Mouse (Mus musculus): ENCODE data around the gene 0610037L13Rik.

Gene 0610037L13Rik

DNA sequence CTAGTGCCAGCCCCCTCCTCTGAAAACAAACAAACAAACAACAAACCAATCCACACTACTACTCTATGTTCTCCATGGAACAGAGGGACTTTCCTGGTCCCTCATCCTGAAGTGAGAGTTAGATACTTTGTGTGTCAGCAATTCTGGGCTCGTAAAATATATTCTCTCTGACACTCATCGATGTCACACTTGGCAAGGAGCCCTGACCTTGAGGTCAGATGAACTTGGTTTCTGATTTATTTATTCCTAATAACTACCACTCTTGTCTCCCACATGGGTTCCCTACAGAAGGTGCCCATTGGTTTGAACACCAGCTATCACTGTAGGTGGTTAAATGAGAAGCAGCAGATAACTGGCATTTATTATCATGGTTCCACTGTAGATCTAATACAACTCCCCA, 30.7 kb downstream of the 0610037L13Rik start:
- no peak for DNase-seq (ENCODE audit: low read depth, low spot score)

DNA sequence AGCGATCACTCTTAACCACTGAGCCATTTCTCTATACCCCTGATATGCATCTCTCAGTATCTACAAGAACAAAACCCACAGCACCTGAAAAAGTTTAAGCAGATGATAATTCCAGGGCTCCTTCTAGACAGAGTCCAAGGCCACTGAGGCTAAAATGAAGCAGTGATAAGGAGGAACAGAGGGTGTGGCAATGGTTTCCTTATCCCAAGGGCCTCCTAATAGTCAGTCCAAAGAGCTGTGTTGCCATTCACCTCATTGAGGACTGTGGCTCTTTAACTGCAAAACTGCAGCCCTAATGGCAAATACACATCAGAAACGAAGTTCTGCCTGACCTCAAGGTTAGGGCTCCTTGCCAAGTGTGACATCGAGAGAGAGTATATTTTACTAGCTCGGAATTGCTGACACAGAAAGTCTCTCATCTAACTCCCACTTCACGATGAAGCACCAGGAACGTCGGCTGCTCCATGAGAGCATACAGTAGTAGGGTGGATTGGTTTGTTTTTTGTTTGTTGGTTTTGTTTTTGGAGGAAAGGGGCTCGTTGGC, 31.6 kb downstream of the 0610037L13Rik start:
- no peak for DNase-seq (ENCODE audit: low read depth, low spot score)

DNA sequence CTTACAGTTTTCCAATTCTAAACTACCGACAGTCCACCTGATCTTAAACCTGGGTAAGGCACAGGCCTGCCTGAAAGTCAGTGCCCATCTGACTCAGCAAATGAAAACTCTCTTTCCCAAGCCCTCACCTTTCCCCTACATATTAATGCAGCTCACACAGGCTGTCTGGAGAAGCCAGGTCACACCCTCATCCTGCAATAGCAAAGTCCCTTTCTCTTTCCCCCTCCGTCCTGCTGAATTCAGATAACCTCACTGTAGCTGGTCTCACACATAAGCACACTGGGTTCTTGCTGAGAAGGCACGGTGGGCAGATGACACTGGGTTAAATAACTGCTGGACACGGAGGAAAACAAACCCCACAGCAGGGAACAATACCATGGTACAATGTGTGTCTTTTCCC, 32.3 kb downstream of the 0610037L13Rik start:
- no peak for DNase-seq (ENCODE audit: low read depth, low spot score)

DNA sequence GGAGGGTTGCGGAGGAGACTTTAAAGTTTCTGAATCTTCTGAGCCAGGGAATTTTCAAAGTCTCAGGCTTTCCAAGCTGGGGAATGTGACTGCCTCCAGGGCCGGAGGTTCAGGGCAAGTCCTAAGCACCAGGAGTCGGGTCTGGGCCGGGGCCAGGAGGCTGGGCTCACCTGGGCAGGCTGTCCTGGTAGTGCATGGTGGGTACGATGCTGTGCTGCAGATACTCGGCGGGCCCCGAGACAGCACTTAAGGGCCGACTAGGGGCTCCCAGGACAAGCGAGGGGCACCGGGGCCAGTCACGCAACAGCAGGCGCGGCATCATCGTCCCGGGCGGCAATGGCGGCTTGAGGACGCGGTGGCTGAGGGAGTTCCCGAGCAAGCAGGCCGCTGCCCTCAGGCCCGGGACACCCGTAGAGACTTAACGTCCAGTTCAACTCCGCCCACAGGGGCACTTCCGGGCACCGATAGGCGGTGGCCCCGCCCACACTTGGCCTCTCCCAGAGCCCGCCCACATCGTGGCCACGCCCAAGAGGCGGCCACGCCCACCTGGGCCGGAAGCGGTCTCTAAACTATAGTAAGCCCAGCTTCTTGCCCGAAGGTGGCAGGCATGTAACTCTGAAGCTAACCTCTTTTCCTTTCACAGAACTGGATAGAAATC, 33.7 kb downstream of the 0610037L13Rik start, which contains the start of gene Cpt2:
Gene Cpt2 (minus strand): TSS at position 466 of the 658 bp plus-strand sequence.
- peak; percentile 50 for DNase-seq (ENCODE audit: low read depth, low spot score)

DNA sequence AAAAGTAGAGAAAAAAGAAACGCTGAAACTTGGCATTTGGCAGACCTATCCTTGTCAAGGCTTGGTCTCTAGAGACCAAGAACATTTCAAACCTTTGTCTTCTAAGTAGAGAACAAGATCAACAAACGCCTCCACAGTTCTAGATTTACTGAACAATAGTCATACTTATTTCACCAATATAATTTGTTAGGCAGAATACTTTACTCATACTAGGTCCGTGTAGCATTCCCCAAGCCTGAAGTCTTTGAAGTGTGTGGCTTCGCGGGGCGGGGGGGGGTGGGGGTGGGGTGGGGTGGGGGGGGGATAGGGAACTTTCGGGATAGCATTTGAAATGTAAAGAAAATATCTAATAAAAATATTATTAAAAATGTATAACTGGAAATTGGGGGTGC, 34.2 kb downstream of the 0610037L13Rik start:
- DNase-seq (ENCODE audit: low read depth, low spot score) = no peak

DNA sequence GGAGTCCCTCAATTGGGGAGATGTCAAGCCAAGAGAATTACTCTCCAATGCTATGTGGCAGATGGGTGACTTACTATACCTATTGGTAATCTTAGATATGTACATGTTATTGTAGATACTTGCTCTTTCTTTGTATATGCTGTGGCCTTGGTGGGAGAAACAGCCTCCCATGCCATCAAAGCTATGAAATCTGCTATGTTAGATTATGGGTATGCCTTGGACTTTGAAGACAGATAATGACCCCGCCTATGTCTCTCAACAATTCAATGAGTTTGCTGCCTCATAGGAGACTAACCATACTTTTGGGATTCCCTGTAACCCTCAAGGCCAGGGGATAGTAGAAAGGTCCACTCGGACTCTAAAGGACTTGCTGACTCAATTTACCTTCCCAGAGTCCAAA, 38.7 kb downstream of the 0610037L13Rik start:
- DNase-seq (ENCODE audit: low read depth, low spot score) = no peak

DNA sequence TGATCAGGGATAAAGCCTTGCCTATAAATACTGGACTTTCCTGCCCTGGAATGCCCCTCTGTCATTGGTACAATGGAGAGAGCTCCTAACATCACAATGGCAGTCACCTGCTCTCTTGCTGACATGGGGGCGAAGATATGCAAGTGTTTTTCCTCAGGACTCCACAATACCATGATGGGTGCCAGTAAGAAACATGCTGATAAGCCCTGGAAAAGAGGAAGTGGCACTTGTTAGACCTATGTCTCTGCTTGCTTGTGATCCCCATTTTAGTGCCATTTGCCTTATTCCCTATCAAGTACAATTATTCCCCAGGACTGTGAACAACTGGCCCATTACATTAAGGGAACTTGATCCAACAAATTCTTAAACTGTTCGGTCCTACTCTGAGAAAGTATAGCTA, 39.1 kb downstream of the 0610037L13Rik start:
- no peak for DNase-seq (ENCODE audit: low read depth, low spot score)

DNA sequence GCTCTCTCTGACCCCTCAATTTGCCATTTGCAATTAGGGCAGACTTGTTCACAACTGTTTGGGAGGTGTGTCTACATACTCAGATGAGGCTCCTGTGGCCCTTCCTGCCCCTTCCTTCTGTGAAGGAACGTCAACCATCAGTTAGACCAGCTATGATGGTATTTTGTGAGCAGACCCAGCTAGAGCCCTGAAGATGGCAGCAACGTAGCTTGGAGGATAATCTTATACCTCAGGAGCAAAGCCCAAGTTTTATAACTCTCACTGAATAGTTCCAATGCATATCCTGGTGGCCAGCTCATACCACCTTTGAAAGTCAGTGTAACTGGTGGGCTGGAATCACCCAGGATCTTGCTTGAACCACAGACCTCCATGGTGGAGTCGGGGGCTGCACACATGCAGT, 41.8 kb downstream of the 0610037L13Rik start:
- no peak for DNase-seq (ENCODE audit: low read depth, low spot score)

DNA sequence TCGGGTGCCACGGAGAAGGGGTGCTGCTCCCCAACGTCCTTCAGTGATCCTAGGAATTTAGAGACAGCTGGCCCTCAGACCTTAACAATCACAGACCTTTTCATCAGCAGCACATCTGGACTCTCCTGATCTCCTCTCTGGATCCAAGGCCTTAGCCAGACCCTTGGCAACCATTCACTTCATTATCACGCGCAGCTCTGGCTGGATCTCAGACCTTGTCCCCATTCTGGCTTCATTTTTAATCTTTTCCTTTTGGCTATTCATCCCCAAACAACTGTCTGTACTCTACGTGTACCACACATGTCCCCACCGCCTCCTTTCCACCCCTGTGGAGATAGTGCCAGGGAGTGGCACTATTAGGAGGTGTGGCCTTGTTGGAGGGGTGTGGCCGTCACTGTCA, 43.6 kb downstream of the 0610037L13Rik start:
- DNase-seq (ENCODE audit: low read depth, low spot score) = no peak

DNA sequence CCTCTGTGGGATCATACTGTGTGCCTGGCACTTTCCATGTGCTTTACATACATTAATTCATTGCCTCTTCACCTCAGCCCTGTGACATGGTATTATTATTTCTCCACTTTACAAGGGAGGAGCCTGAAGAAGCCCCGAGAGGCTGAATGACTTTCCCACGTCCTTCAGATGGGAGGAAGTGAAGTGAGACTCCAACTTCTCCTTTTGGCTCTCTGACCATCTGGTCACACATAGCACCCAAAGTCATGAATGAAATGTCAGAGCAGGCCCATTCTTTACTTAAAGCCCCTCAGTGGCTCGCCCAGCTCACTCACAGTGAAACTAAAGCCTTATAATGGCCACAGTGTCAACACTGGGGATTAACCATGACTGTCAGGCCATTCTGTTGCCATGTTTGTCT, 45.6 kb downstream of the 0610037L13Rik start:
- no peak for DNase-seq (ENCODE audit: low read depth, low spot score)

DNA sequence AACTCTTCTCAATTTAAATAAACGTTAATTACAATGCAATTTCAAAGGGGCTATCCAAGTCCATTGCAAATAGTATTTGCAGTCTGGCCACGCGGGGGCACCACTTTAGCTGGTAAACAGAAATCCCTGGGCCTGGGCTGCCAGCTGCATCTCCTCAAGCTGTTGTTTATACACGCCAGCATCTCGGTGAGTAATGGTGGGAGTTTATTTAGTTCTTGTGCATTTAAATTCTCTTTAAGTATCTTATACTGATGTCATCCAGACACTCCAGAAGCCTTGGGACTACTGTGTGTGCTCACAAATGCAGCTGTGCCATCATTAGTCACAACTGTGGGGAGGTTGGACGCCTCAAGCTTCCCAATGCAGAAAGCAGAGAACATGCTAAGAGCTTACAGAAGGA, 47.7 kb downstream of the 0610037L13Rik start:
- peak; percentile 60 for DNase-seq (ENCODE audit: low read depth, low spot score)

DNA sequence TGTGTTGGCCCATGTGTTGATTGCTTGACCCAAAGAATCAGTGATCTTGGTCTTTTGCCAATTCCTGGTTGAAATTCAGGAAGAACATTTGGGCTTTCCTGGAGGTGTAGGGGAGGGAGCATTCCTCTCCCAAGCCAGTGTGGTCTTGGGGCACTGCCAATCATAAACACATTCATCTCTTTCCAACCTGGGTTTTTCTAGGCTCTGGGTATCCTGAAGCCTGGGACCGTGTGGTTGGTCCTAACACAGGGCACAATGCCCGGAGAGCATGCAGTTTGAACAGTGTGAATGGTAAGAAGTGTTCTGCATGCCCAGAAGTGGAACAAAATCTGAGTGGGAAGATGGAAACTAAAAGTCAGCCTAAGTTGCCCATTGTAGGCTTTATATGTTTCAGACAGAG, 48.5 kb downstream of the 0610037L13Rik start:
- no peak for DNase-seq (ENCODE audit: low read depth, low spot score)

DNA sequence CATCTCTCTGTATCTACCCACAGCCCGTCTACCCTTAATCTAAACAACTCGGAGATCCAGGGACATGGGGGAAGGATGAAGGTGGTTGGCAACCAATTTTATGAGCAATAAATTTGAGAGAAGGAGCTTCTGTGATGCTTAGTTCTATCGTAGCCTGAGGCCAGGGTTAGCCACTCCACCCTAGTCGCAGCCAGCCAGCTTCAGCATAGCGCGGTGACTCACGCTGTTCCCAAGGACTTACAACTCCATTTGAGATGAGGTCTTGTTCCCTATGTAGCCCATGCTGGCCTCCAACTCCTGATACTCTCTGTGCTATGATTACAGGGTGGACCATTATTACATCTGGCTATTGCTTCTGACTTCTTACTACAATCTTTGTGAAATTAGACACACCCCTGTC, 53.1 kb downstream of the 0610037L13Rik start:
- no peak for DNase-seq (ENCODE audit: low read depth, low spot score)

DNA sequence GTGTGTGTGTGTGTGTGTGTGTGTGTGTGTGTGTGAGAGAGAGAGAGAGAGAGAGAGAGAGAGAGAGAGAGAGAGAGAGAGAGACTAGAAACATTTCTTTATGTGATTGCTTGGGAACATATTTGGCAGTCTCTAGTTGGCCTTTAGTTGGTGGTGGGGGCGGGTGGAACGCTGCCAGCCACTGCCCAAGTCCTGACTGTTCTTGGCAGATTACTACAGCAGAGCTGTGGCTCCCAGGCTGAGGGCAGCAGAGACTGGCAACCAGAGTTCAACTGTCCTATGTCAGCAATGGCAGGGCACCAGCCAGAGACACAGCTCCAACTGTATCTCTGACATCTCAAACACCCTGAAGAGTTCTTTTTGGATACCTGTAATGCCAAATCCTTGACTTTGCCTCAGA, 54.5 kb downstream of the 0610037L13Rik start:
- no peak for DNase-seq (ENCODE audit: low read depth, low spot score)

Measured in telencephalon, adult 2 months (tissue).